Mouse (Mus musculus) liver, postnatal 0 days (tissue): ENCODE results near the gene Rab3gap2.

Source experiments
- CTCF ChIP-seq: sonication (generic); IDR thresholded peaks from 2 replicates; pipeline ENCODE4 v1.5.1; 2016; ENCODE audit warnings: antibody characterized with exemption, low read depth
- EP300 ChIP-seq: IDR thresholded peaks from 2 replicates; pipeline ENCODE4 v1.6.1; 2016; ENCODE audit warnings: antibody characterized with exemption, low read depth, mild to moderate bottlenecking

DNA sequence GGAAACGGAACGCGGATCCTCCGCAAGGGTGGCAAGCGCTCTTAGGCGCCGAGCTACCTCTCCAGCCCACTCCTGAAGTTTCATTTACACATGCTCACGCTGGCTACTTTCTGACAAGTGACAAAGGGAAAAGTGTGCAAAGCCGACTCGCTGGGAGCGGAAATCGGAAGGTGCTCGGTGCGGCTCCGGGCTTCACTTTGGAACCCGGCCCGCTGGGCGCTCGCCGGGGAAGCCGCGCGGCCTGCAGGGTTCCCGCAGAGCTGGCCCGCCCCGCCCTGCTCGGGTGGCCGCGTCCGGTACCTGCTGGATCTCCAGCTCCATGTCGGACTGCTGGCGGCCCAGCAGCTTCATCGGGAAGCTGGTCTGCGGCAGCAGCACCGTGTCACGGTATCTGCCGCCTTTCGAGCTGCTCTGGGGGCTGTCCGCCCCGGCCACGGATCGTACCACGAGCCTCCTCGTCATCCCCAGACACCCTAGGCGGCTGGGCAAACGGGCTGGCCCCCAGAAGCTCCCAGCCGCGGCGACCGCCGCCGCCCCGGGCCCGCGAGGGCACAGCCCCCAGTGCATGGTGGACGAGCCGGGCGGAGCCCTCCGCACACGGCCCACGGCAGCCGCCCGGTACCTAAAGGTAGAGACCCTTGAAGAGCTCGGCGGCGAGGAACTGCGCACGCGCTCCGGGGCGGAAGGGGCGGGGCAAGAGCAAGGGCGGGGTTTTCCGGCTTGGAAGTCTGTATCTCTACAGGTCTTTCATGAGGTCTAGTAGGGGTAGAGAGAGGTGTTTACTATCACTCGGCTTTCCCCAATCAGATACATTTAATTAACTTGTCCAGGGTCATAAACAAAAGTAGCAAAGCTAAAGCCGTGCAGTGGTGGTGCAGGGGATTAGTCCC lies 125.0 kb downstream of the Rab3gap2 start, which contains the start of gene Iars2:
- TF ChIP-seq CTCF: no peak
- TF ChIP-seq EP300: no peak
